In genomic region chr11:83883074-83883473, GRCm38 (mm10) we compare ENCODE assay signal across 30 mouse cellular contexts. TPM values are rescaled to one million over a fixed set of nuclear protein-coding genes. Genes with fewer than 3 reads are reported as not detected.
DNase-seq lines count a peak whose midpoint lies in the region; ATAC-seq and TF ChIP-seq lines count a peak whose summit lies in the region.
"Had no signal": no experiment of that assay in that cellular context is flagged by ENCODE, and none has a peak within 500 bp of the region (broad histone marks: within the 10 kb centered on the region; RNA-seq: fewer than 3 reads in every experiment).

No protein-coding gene starts in this region.

- H3K9ac ChIP-seq in kidney, embryonic 16.5 days (replicated peaks; ENCODE audit: low read length), result no peak overlapping the region
- no peak overlapping the region for H3K9ac ChIP-seq in lung, embryonic 15.5 days
- H3K9ac ChIP-seq in hindbrain, postnatal 0 days (replicated peaks; ENCODE audit: low read length), result no peak overlapping the region
- H3K9ac ChIP-seq: forebrain, embryonic 13.5 days; heart, embryonic 15.5 days; limb, embryonic 13.5 days; liver, embryonic 14.5 days; midbrain, embryonic 12.5 days; neural tube, embryonic 13.5 days; stomach, embryonic 15.5 days had no signal

- ATAC-seq in kidney, embryonic 16.5 days (ENCODE audit: low FRiP score, low TSS enrichment), result no peak
- ATAC-seq in lung, embryonic 15.5 days (ENCODE audit: borderline replicate concordance, extremely low read depth, low FRiP score, low TSS enrichment), result no peak
- ATAC-seq in hindbrain, postnatal 0 days, result no peak
- ATAC-seq: forebrain, embryonic 13.5 days; hindbrain, embryonic 16.5 days; Patski had no signal

- H3K27ac ChIP-seq in kidney, embryonic 16.5 days (ENCODE audit: low read length), result 0 out of 2 replicates have a peak overlapping the region, but pooled peaks have one; percentile 11
- peak overlapping the region; percentile 80 for H3K27ac ChIP-seq in lung, embryonic 15.5 days
- H3K27ac ChIP-seq in testis, adult 2 months (ENCODE audit: control insufficient read depth, insufficient read depth, low read depth, low read length), result no peak overlapping the region
- no peak overlapping the region for H3K27ac ChIP-seq in hindbrain, postnatal 0 days
- H3K27ac ChIP-seq: forebrain, embryonic 13.5 days; heart, embryonic 10.5 days; heart, embryonic 15.5 days; layer of hippocampus, adult 2 months; limb, embryonic 13.5 days; liver, embryonic 14.5 days; midbrain, embryonic 12.5 days; neural tube, embryonic 13.5 days had no signal

- no peak for TF ChIP-seq POLR2A in testis, adult 2 months (IDR thresholded peaks at IDR 0.05; ENCODE audit: control insufficient read depth, low read depth, low read length)

- no peaks in the 10 kb centered on the region for H3K9me3 ChIP-seq in kidney, embryonic 16.5 days (ENCODE audit: low read length)
- H3K9me3 ChIP-seq in lung, embryonic 15.5 days, result no peaks in the 10 kb centered on the region
- H3K9me3 ChIP-seq in hindbrain, postnatal 0 days (ENCODE audit: low read length), result no peaks in the 10 kb centered on the region
- H3K9me3 ChIP-seq: forebrain, embryonic 13.5 days; heart, embryonic 10.5 days; heart, embryonic 15.5 days; limb, embryonic 13.5 days; megakaryocyte, embryonic 14.5 days; midbrain, embryonic 12.5 days; neural tube, embryonic 13.5 days; stomach, embryonic 15.5 days had no signal

- no peaks in the 10 kb centered on the region for H3K27me3 ChIP-seq in kidney, embryonic 16.5 days (ENCODE audit: insufficient read depth, low read length)
- no peaks in the 10 kb centered on the region for H3K27me3 ChIP-seq in lung, embryonic 15.5 days
- H3K27me3 ChIP-seq in testis, adult 2 months (ENCODE audit: control insufficient read depth, insufficient read depth, low read length), result no peaks in the 10 kb centered on the region
- no peaks in the 10 kb centered on the region for H3K27me3 ChIP-seq in hindbrain, postnatal 0 days (ENCODE audit: insufficient read depth, low read length)
- H3K27me3 ChIP-seq: forebrain, embryonic 13.5 days; heart, embryonic 15.5 days; midbrain, embryonic 12.5 days; neural tube, embryonic 13.5 days; Patski; stomach, embryonic 15.5 days had no signal

- peaks cover 12% of the 10 kb centered on the region; the same call in 1 of the 2 replicates for H3K36me3 ChIP-seq in kidney, embryonic 16.5 days (ENCODE audit: insufficient read depth, low read length)
- H3K36me3 ChIP-seq in lung, embryonic 15.5 days, result no peaks in the 10 kb centered on the region
- no peaks in the 10 kb centered on the region for H3K36me3 ChIP-seq in testis, adult 2 months (ENCODE audit: control insufficient read depth, insufficient read depth, low read length)
- no peaks in the 10 kb centered on the region for H3K36me3 ChIP-seq in hindbrain, postnatal 0 days (ENCODE audit: insufficient read depth, low read length)
- H3K36me3 ChIP-seq: heart, embryonic 10.5 days; heart, embryonic 15.5 days; limb, embryonic 13.5 days; midbrain, embryonic 12.5 days; neural tube, embryonic 13.5 days; stomach, embryonic 15.5 days had no signal

- no peaks in the 10 kb centered on the region for H3K4me1 ChIP-seq in kidney, embryonic 16.5 days (ENCODE audit: insufficient read depth, low read length)
- H3K4me1 ChIP-seq in lung, embryonic 15.5 days, result peaks cover 28% of the 10 kb centered on the region
- H3K4me1 ChIP-seq in testis, adult 2 months (ENCODE audit: control insufficient read depth, insufficient read depth, low read length), result 0 out of 2 replicates have a peak, but pooled peaks cover 2% of the 10 kb centered on the region
- H3K4me1 ChIP-seq in hindbrain, postnatal 0 days (ENCODE audit: insufficient read depth, low read length), result no peaks in the 10 kb centered on the region
- H3K4me1 ChIP-seq: midbrain, embryonic 12.5 days; neural tube, embryonic 13.5 days had no signal

- WGBS in kidney, embryonic 16.5 days, result 40% methylated on average over 6 of the region's 6 CpGs
- WGBS in lung, embryonic 15.5 days, result 33% methylated on average over 6 of the region's 6 CpGs
- WGBS in hindbrain, postnatal 0 days, result 87% methylated on average over 6 of the region's 6 CpGs

- no peak for TF ChIP-seq CTCF in testis, adult 2 months (IDR thresholded peaks at IDR 0.05; ENCODE audit: control insufficient read depth, insufficient read depth, insufficient replicate concordance, low read depth, low read length)
- TF ChIP-seq CTCF in hindbrain, postnatal 0 days (IDR thresholded peaks at IDR 0.05; ENCODE audit: low read depth), result no peak

- no peak for DNase-seq in kidney, adult 9 months
- no peak for DNase-seq in lung, postnatal 10 days
- no peak for DNase-seq in testis, postnatal 10 days (ENCODE audit: low spot score)
- DNase-seq in hindbrain, postnatal 0 days (ENCODE audit: low spot score), result no peak
- no peak for DNase-seq in gastrocnemius, postnatal 10 days
- DNase-seq: cerebellum, adult 11 months; cerebellum, adult 9-10 months; cerebellum, postnatal 36 days; gastrocnemius, postnatal 25 days; kidney, adult 18-20 months had no signal

- H3K4me2 ChIP-seq in kidney, embryonic 16.5 days (replicated peaks; ENCODE audit: low read depth, low read length), result no peak overlapping the region
- H3K4me2 ChIP-seq in lung, embryonic 15.5 days, result no peak overlapping the region
- no peak overlapping the region for H3K4me2 ChIP-seq in hindbrain, postnatal 0 days (ENCODE audit: low read depth, low read length)
- H3K4me2 ChIP-seq: forebrain, embryonic 13.5 days; heart, embryonic 15.5 days; limb, embryonic 13.5 days; midbrain, embryonic 12.5 days; neural tube, embryonic 13.5 days; stomach, embryonic 15.5 days had no signal

- no peak overlapping the region for H3K4me3 ChIP-seq in kidney, embryonic 16.5 days (ENCODE audit: low read length)
- no peak overlapping the region for H3K4me3 ChIP-seq in lung, embryonic 15.5 days
- peak overlapping the region; percentile 87 for H3K4me3 ChIP-seq in testis, adult 2 months (ENCODE audit: control insufficient read depth, low read depth, low read length)
- no peak overlapping the region for H3K4me3 ChIP-seq in hindbrain, postnatal 0 days (ENCODE audit: low read length)
- H3K4me3 ChIP-seq: forebrain, embryonic 13.5 days; heart, embryonic 10.5 days; heart, embryonic 15.5 days; layer of hippocampus, adult 2 months; limb, embryonic 13.5 days; megakaryocyte, embryonic 14.5 days; midbrain, embryonic 12.5 days; myocyte; neural tube, embryonic 13.5 days; stomach, embryonic 15.5 days had no signal

RNA-seq across cellular contexts. Expression of gene Hnf1b, which starts 33.2 kb away (rescaled TPM):
- polyA plus RNA-seq in kidney, embryonic 16.5 days (2015; fragmentation: Nextera tagmentation; extraction: Ambion mirVana), result 90.9 and 104 TPM in 2 replicates
- 8.3 and 9.5 TPM in 2 replicates for polyA plus RNA-seq in lung, embryonic 15.5 days (2015; fragmentation: Nextera tagmentation; extraction: Ambion mirVana)
- 37.1 and 40.7 TPM in 2 replicates for polyA plus RNA-seq in testis, adult 2 months (2012; rRNA removed)
- total RNA-seq in hindbrain, postnatal 0 days (2014; rRNA removed), result not detected in 2 replicates
- 0.30 and 0.40 TPM in 2 replicates for polyA plus RNA-seq in hindbrain, postnatal 0 days (2015; fragmentation: Nextera tagmentation; extraction: Ambion mirVana)
- not detected for total RNA-seq in gastrocnemius, postnatal 10 days (2021)
- total RNA-seq: gastrocnemius, postnatal 25 days; heart, postnatal 25 days; MEL; midbrain, postnatal 0 days had no signal
- polyA plus RNA-seq: embryonic facial prominence, embryonic 11.5 days; forebrain, embryonic 13.5 days; limb, embryonic 13.5 days; midbrain, embryonic 12.5 days; myocyte had no signal

RNA-seq across cellular contexts. Expression of gene Ddx52, which starts 58.8 kb away (rescaled TPM):
- polyA plus RNA-seq in kidney, embryonic 16.5 days (2015; fragmentation: Nextera tagmentation; extraction: Ambion mirVana), result 35.4 and 39.0 TPM in 2 replicates
- polyA plus RNA-seq in lung, embryonic 15.5 days (2015; fragmentation: Nextera tagmentation; extraction: Ambion mirVana), result 33.3 and 37.5 TPM in 2 replicates
- 5.4 and 6.7 TPM in 2 replicates for polyA plus RNA-seq in testis, adult 2 months (2012; rRNA removed)
- total RNA-seq in hindbrain, postnatal 0 days (2014; rRNA removed), result 14.5 and 17.9 TPM in 2 replicates
- 19.2 and 20.2 TPM in 2 replicates for polyA plus RNA-seq in hindbrain, postnatal 0 days (2015; fragmentation: Nextera tagmentation; extraction: Ambion mirVana)
- 10 to 100 TPM; 11.0 to 12.4 TPM for total RNA-seq in gastrocnemius, postnatal 10 days (2021)

Comparison
In these comparisons a context has a peak if more than half of its experiments do, and no peak if none do; other contexts are left out.
1. H3K27ac ChIP-seq: peak in kidney, embryonic 16.5 days (single experiment) and lung, embryonic 15.5 days (single experiment); none in testis, adult 2 months (single experiment) and hindbrain, postnatal 0 days (single experiment).